Mouse (Mus musculus) testis, postnatal 14 days (tissue): ENCODE measurements around the gene Misp.
A peak's percentile ranks its signal among the peaks of the same experiment; 100 is the strongest.

ENCODE experiments used
- DNase-seq: peaks from one replicate; pipeline ENCODE4 v3.0.0; 2021; ENCODE audit warnings: low spot score

Gene Misp

GRCm38 (mm10) chr10:79820782-79821181, at the start of gene Misp:
Gene Misp, plus strand, starts transcription at chr10:79820989.
- no peak for DNase-seq

GRCm38 (mm10) chr10:79772320-79772719, 48.5 kb upstream of the Misp start:
- DNase-seq: no peak

GRCm38 (mm10) chr10:79773208-79773607, 47.6 kb upstream of the Misp start:
- peak; percentile 55 for DNase-seq

DNA sequence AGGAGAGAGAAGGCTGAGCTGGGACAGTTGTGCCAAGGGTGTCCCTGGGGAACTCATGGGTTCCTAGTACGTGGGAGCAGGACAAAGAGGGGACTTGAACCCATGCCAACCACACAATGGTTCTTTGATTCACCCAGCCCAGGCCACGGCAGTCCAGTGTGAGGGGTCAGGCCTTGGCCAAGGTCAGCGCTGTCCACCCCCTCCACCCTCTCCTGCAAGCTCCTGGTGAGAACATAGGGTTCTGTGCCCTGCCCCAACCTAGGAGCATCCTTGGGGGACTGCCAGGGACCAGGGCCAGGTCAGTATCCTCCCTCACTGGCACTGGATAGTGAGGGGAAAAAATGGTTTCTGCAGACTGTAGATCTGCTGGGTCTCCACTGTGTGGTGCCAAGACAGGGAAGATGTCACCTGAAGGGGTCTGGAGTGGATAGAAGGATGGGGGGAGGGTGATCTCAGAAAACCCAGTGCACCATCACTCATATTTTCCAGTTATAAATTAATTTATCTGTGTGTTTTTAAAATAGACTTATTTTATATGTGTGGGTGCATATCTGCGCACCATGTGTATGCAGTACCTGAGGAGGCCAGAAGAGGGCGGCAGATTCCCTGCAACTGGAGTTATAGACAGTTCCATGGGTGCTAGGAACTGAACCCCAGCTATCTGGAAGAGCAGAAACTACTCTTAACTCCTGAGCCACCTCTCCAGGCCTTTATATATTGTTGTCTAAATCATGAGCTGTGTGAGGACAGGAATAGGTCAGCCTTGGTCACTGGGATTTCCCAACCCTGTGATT, 46.1 kb upstream of the Misp start:
- peak; percentile 89 for DNase-seq

DNA sequence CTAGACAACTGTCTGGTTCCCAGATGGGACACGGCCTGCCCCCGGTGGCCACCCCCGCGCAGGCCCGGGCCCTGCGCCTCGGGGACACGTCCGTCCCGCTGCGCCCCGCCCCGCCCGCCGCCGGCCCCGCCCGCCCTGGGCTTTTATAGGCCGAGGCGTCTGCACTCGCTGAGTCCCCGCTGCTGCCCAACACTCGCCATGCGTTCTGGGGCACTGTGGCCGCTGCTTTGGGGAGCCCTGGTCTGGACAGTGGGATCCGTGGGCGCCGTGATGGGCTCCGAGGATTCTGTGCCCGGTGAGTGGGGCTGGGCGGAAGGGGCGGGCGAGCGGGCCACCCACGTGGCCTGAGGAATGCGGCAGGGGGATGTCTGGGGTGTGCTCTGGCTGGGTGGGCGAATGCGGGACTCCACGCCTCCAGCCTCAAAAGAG, 43.7 kb upstream of the Misp start, which contains the start of gene Fstl3:
Gene Fstl3 (plus strand): TSS at position 170 of the 429 bp plus-strand sequence.
- DNase-seq: no peak

DNA sequence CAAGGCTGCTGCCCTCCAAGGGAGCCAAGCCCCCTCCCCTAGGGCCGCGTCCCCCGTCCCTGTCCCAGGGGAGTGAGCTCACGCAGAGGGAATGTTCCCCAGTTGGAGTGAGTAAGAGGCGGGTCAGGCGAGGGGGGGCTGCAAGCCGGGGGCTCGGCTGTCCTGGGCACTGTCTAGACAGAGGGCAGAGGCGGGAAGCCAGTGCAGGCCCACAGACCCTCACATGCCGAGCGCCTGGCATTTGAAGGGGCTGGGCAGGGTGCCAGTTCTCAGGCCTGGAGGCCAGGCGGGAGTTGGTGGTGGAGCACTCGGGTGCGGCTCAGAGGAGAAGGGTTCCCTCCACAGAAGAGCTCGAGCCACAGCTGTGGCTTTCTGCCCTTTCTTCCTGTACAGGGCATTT, 42.8 kb upstream of the Misp start:
- DNase-seq: peak; percentile 53

GRCm38 (mm10) chr10:79779193-79779592, 41.6 kb upstream of the Misp start:
- no peak for DNase-seq

- DNase-seq: peak; percentile 97
These were observed 40.8 kb upstream of the Misp start for GRCm38 (mm10) chr10:79779784-79780663.

DNA sequence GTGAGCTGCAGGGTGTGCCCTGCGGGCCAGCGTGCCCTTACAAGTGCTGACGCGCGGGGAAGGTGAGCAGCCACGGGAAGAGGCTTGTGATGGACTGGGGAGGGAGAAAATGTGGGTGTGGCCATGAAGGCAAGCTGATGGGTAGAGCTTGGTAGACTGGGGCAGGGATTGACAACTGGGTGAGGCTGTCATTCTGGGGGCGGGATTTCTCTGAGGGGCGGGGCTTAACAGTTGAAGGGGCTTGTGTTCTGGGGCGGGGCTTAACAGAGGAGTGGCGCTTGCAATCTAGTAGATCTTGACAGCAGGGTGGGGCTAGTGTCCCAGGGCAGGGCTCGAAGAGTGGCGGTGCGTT, 40.1 kb upstream of the Misp start:
- no peak for DNase-seq

DNA sequence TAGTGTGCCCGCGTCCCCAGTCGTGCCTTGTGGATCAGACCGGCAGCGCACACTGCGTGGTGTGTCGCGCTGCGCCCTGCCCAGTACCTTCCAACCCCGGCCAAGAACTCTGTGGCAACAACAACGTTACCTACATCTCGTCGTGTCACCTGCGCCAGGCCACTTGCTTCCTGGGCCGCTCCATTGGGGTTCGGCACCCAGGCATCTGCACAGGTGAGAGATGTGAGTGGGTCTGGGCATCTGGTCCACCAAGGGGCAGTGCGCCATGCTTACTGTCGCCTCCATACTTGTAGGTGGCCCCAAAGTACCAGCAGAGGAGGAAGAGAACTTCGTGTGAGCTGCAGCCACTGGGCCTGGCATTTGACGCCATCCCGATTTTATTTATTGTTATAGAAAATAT, 39.6 kb upstream of the Misp start:
- no peak for DNase-seq

GRCm38 (mm10) chr10:79781956-79782355, 38.8 kb upstream of the Misp start:
- DNase-seq: no peak

GRCm38 (mm10) chr10:79783050-79783449, 37.7 kb upstream of the Misp start:
- no peak for DNase-seq

DNA sequence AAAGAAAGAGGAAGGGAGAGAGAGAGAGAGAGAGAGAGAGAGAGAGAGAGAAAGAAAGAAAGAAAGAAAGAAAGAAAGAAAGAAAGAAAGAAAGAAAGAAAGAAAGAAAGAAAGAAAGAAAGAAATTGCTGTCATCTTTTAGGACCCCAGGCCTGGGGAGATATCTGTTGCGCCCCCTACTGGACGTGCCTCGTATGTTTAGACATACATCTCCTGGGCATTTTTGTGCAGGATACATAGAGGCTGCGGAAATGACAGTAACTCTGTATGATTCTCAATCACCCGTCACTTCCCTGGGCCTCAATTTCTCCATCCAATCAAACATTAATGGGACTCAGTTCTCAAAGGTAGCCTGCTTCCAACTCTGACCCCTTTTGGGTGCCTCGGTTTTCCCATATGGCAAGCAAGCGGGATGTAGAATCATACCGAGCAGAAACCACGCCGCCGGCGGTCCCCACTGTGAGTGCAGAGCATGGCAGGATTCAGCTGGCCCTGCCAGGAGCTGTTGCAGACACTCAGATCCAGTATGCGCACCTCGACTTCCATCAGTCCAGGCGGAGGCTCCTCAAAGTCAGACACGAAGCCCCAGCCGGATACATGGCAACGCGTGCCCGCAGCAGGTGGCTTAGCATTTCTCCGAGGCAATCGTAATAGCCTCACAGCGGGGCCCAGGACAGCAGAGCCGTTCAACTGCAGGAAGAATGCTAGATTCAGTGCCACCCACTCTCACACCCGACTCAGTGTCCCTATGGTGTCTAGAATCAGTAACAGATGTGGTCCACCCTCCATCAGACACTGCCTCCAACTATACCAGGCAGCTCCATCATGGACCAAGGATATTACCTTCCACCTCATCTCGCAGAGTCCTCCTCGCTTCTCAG, 36.6 kb upstream of the Misp start:
- DNase-seq: peak; percentile 68

GRCm38 (mm10) chr10:79788386-79789158, 32.2 kb upstream of the Misp start:
- no peak for DNase-seq

- DNase-seq: no peak
These were observed 31.2 kb upstream of the Misp start for GRCm38 (mm10) chr10:79789581-79789980.

- no peak for DNase-seq
These were observed 29.9 kb upstream of the Misp start, which contains the start of gene Prss57 for GRCm38 (mm10) chr10:79790861-79791260. Gene Prss57, minus strand, starts transcription at chr10:79790961.

GRCm38 (mm10) chr10:79792339-79793040, 28.3 kb upstream of the Misp start:
- no peak for DNase-seq

DNA sequence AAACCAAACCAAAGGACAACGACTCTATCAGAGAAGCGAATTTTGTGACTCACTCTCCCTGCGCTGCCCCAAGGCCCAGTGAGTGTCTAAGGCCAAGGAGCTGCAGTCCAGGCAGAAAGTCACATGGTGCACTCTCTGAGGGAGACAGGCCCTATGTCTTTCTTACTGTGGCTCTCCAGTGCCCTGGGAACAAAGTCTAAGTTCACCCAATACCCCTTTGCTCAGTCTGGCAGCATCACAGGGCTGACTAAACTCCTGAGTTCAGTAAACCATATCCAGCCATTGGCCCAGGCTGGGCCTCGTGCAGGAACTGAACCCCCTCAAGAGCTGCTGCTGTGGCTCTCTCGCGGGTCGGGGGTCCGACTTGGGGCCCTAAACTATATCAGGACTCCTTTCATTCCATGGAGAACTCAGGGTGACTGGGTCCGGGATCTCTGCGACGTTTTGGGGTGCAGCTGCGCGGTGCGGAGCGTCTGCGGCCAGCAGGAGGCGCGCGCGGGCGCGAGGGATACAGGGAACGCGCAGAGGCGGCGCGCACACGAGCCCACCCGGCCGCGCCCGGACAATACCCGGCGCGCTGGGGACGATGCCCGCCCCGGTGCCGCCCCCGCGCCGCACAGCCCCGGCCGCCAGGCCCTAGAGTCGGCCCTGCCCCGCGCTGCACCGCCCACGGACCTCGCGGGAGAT, 27.6 kb upstream of the Misp start, which contains the start of gene Palm:
Gene Palm (plus strand): TSS at position 522 of the 687 bp plus-strand sequence.
- peak; percentile 54 for DNase-seq

GRCm38 (mm10) chr10:79793738-79794490, 26.9 kb upstream of the Misp start:
- DNase-seq: no peak
